Mouse (Mus musculus): ENCODE data around the gene Olig2.
"Not testable (repeated sequence)": the region's sequence is repeated elsewhere in the genome, so short reads cannot be mapped to it uniquely, and the experiment has no call there.

DNA sequence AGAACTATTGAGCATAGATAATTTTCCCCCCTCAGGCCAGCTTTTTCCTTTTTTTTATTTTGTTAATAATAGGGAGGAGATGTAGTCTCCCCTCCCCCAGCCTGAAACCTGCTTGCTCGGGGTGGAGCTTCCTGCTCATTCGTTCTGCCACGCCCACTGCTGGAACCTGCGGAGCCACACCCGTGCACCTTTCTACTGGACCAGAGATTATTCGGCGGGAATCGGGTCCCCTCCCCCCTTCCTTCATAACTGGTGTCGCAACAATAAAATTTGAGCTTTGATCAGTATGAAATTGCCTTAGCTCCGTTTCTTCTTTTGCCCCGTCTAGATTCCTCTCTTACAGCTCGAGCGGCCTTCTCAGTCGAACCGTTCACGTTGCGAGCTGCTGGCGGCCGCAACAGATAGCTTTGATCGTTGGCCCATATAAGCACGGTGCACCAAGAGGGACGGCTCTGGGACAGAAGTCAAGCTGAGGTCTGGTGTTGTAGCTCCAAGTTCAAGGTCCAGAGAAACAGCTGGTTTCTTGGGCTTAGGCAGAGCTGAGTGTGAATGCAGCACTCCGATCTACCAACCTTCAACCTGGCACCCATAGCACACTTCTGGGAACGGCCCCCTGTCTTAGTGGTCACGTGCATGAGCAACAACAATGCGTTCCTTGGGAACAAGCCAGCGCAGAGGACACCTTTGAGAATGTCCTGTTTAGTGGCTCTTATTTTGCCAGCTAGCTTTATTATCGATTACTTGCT is 30.3 kb downstream of the Olig2 start:
- not testable (repeated sequence) for TF ChIP-seq CTCF (IDR thresholded peaks at IDR 0.05; ENCODE audit: control insufficient read depth, insufficient read depth, low read length); POLR2A (IDR thresholded peaks at IDR 0.05; ENCODE audit: borderline replicate concordance, control insufficient read depth, low read depth, low read length)
